Mouse (Mus musculus) heart, adult 8-10 months (tissue): ENCODE data around the gene Fbxl17. TPM values are rescaled to one million over a fixed set of nuclear protein-coding genes. Genes with fewer than 3 reads are reported as not detected.

ENCODE experiments used
- DNase-seq: peaks from one replicate; pipeline ENCODE4 v3.0.0; 2022; ENCODE audit warnings: low spot score
- total RNA-seq, 4 experiments: library from RNA; stranded (reverse); gene quantifications; 2 replicates each; pipeline ENCODE4 v1.2.4; 2022

The Fbxl17 gene
- total RNA-seq, 4 experiments from 2014 or later: 25.4 to 29.0 (median 28.2) TPM

DNA sequence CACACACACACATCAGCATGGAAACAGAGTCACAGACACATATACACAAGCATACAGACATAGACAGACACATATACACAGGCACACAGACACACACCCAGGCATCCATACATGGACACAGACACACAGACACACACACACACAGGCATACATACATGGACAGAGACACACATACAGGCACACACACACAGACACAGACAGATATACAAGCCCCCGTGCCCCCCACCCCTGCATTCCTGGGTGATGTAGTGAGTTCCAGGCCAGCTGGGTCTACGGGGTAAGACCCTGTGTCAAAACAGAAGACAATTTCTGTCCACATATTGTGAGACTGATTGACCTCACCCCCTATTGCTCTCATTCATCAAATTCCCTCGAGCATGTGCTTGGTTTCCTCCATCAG lies 332.6 kb downstream of the Fbxl17 start:
- DNase-seq: no peak

DNA sequence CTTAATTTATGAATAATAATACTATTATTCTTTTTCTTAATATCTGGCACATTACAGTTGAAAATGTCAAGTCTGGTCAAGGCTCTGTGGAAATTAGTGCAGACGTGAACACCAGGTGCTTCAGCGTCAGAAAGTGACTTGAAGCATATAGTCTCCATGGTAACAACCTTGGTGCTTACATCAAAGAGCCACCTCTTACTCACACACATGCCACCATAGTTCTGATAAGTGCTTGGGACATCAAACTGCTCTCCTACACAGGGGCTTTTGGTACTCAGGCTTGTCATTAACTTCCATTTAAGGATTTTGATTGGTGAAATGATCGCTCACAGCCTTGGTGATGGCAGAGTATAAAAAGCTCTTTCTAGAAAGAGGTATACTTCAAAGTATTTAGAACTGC lies 333.1 kb downstream of the Fbxl17 start:
- DNase-seq: no peak

DNA sequence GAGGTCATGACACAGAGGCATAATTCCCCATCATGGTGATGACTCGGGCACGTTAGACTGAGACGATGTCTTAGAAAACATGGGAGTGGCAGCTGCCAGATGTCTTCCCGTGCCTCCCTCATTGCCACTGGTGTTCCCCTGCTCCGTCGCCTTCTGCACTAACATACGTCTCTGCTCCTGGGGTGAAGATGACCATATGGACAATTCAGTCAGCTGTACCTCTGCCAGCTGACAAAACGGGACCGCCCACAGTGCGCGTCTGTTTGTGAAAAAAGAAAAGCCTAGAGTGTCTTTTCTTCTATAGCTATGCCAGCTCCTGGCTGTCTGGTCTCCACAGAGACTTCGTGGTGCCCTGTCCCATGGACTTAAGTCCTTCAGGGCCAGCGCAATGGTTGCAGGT lies 334.0 kb downstream of the Fbxl17 start:
- DNase-seq: no peak

DNA sequence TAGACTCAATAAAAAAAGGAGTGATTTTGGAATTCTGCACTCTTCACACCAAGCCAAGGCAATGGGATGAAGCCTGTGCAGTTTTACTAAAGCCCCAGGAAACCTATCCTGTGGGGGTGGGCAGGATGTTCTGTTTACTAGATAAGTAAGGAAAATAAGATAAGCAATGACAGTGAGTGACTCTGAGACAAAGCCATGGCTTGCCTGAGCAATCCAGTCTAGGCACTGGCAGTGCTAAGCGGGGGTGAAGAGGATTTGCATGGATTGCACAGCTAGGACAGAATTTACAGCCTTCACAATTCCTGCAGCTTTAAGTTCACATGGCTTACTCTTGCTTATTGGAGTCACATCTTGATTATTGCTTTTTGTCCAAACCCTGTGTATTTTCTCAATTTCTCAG lies 335.5 kb downstream of the Fbxl17 start:
- DNase-seq: no peak

DNA sequence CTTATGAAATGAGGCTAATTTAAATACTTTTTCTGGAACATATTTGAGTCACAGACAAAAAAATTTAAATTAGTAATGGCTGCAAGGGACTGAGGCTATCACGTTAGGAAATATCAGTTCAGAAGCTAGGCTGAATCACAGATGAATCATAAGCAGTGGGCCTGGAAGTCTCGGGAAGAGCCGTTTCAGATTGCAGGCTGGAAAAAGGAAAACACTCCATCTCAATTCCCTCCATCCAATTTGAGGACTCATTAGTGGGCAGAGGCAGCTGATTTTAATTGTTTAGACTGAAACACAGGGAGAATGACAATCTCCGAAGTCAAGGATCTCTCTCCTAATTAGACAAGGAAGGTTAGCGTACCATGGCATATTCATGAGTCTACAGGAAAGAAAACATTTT lies 337.9 kb downstream of the Fbxl17 start:
- DNase-seq: no peak

DNA sequence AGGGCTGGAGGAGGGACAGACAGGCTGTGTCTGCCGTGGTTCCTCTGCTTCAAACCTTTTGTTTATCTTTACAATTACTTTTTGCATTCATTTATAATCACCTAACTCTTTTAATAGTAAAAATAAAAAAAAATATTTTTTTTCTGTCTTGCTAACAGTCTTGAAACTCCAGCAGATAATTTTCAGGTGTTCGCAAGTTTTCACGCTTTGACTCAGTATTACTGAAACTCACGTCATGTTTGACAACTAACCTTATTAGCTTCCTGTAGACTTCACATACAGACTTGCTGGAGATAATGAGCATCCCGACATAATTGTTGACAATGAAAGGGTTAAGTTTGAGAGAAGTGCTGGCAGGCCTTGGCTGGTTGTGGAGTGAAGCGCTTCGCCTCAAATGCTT lies 340.6 kb downstream of the Fbxl17 start:
- no peak for DNase-seq

DNA sequence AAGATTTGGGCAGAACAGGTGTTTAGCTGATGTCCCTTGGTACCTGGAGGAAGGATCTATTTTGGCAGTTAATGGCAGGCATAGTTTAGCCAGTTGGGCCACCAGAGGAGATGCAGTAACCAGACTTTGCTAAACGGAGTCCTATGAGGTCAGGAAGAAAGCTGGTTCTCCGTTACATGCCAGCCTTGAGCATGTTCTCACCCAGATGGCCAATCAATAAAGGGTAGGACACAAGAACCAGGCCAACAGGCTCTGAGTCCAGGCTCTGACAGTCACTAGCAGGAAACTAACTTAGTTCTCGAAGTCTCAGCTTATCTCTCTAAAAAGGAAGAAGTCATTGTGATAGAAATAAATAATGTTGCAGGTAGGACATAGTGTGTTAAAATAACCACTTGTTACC lies 341.4 kb downstream of the Fbxl17 start:
- DNase-seq: peak; percentile 13

DNA sequence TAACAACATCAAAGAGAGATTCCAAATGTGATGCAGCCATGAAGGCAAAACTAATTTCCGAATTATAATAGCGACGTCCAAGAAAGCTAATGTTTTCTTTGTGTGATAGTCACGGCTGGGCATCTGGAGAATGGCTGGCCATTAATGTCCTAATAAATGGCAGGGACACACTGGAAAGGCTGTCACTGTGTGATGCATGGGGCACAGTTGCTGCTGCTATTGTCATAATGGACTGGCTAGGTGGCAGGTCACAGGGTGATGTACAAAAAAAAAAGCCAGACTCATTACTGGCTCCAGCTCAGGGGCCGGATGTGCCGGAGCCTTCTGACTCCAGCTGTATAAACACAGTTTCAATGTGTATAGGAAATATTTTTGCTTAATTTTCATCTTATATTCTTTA lies 341.9 kb downstream of the Fbxl17 start:
- DNase-seq: peak; percentile 12

DNA sequence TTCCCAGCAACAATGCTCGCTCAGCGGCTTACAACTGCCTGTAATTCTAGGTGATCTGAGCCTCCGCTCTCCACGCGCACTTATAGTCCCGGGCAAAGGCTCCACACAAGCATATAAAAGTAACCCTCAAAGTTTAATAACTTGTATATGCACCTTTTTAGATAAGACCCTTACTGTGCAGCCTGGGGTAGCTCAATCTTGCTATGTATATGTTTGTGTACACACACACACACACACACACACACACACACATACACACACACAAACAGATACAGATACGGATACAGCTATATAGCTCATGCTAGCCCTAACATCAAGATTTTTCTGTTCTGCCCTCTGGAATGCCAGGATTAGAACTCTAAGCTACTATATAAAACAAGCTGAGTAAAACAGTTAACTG lies 342.8 kb downstream of the Fbxl17 start:
- no peak for DNase-seq

DNA sequence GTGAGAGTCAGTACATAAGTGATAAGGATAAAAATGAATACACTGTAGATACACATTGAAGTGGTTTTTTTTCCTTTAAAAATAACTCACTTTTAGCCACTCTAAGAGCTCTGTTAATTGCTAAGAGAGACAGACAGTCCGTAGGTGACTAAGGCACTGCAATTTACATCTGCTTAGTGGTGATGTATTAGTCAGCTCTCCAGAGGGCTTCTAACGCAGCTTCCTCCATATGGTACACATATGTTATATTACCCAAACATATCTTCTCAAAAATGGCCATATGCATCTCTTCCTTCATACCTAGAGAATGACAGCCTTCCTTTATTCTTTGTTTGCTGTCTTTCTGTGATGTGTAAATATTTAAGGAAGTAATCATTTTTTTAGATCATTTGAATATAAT lies 353.3 kb downstream of the Fbxl17 start:
- DNase-seq: no peak

DNA sequence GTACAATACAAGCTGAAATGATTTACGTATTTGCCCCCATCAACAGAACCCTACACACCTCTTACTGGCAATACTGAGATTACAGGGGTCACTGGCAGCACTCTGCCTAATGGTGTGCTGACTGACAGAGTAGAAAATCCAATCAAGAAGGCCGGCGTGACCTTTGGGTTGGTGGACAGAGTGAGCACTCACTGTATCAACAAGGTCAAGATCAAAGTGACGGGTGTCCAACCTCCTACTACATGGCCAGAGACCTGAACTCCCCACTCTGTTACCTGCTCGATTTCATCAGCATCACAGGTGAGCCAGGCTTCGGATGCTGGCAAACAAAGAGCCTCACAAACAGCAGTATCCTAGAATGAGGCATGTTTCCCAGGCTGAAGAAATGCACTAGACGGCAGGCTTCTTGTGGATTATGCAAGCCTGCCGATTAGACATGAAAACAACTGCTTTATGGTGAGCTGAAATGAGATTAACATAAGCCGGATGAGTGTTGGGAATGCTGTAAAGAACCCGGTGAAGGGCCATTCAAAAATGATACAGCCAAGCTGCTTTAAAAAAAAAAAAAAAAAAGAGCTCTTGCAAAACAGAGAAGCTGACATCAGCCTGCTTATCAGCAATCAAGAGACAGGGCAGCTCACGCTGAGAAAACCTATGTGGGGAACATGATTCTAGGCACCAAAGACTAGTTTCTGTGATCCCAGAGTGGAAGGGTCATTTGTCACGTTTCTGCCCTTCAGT lies 353.9 kb downstream of the Fbxl17 start:
- no peak for DNase-seq

DNA sequence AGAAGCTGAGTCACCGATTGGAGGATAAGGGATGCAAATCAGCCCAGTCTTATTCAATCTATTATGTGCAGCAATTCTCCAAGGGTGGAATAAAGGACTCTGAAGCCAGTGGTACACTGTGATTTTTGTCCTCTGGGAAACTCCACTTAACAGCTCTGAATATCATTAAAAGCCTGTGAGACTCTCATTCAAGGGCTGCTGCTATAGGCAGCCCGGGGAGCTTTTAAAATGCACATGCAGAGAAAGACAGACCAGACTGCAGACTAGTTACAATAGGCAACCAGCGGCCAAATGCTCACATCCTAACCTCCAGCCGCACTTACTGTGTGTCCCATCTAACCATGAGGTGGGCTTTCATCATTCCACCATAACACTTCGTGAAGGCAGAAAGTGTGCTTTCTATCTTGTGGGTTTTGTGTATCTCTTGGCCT lies 354.5 kb downstream of the Fbxl17 start:
- no peak for DNase-seq

DNA sequence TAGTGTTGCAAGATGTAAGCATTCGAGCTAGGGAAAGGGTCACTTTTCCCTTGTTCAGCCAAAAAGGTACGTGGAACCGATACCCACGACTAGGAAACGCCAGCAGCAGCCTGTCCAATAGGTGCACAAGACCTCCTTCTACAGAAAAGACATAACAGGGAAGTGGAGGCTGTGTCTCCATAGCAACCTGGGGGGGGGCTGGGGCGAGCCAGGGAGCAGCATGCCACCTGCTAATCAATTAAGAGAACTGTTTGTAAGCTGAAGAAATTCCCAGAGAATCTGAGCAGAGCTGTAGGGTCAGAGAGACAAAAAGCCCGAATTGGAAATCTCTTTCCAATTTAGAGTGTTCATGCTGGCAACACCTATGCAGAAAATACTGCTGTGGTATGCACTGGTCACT lies 356.0 kb downstream of the Fbxl17 start:
- DNase-seq: no peak

DNA sequence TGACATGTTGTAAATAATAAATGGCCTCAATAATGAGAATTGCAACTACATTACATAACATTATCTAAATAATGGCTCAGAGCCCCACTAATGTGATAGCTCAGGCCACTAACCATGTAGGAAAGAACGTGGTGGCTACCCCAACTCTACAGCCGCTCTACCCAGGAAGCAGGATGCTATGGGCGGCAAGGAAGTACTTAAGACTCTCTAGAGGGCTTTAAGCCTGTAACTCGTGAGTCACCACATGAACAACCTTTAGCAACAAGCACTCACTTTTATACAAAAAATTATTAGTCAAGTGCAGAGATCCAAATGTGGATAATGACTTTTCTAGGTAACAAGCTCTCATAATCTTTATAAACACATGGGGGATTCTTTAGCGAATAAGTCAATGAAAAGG lies 365.0 kb downstream of the Fbxl17 start:
- no peak for DNase-seq

DNA sequence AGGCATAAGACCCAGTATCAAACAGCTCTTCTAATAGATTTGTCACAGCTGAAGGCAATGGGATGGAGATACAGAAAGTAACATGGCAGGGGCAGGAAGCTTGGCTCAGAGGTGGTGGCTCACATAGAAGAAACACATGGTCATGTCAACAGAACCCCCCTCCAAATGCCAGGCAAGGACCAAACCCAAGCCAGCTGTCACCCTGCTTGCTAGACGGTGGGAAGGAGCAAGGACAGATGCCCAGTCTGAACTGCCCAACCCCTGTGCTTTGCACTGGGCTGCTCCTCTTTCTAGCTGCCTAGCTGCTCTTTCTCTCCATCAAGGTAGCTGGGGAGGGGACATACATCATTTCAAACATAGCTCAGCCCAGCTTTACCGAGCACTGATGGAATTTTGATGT lies 377.4 kb downstream of the Fbxl17 start:
- DNase-seq: no peak

DNA sequence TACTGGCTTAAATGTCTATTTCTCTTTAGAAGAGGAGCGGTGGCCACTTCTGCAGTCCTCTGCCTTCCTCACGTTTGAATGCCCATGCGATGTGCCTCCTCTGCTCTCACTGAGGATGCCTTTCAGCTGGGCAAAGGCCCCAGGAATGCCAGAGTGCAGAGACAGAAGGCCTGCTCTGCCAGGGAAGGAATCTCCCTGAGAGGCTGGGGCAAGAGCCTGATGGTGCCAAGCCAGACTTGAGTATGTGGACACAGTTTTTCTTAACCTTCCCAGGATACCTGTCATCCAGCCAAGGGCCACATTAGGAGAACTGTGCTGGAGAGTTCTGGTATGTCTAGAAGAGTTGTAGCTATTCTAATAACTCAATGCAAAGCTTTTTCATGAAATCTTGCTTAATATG lies 380.1 kb downstream of the Fbxl17 start:
- no peak for DNase-seq

DNA sequence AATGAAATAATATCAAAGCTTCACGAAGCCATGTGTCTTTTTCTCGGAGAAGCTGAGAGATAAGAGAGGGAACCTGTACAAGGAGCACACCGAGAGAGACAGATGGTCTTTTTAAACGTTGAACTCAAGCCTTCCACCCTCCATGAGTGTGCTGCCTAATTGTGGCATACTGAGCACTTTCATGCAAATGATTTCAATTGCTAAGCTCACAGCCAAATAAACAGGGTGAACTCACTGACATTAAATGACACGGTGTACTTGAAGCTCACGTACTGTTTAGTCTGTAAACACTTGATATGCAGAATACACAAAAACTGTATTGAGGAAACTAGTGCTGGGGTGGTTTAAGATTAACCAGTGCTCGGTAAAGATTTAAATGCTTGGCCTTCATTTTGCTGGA lies 380.7 kb downstream of the Fbxl17 start:
- DNase-seq: no peak

DNA sequence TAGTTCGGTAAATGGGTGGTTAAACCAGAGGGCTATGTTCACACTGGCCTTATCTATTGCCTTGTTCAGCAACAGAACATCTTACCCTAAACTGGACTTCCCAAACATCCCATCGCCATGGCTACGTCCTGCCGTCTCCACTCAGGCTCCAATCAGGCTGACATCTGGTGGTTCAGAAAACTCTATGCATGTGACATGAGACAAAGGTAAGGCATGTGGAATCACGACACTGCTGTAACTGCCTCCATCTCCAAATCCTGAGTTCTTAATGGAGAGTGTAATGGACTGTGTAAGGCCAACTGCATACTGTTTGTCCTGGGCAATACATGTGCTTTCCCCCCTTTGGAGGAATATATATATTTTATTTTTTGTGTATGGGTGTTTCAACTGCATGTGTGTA lies 382.7 kb downstream of the Fbxl17 start:
- DNase-seq: no peak

DNA sequence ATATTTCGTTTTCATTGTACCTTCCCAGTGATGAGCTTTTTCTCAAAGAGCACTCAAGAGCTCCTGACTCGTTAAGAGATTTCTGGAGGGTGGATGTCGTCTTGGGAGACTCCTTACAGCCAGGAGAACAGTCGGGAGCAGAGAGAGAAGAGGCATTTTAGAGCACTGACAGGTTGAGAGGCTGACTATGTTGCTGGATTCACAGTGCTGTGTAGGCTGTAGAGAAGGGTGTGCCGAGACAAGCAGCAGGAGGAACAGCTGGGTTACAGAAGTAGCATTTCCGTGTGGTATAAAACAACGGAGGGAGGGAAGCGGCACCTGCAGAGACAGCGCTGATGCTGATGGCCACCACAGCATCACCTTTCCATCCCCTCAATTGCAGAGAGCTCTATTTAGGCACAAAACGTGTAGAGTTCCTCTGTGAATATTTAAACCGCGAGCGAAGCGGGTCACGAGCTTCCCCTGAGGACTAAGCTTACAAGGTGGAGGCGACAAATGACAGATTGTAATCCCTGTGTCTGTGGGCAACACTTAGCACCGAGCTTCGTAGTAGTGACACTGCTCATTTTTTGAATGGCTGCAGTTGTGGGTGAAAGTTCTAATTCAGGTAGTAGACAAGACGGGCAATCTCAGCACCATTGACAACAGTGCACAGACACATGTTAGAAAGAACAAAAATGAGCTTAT lies 385.3 kb downstream of the Fbxl17 start:
- DNase-seq: no peak

DNA sequence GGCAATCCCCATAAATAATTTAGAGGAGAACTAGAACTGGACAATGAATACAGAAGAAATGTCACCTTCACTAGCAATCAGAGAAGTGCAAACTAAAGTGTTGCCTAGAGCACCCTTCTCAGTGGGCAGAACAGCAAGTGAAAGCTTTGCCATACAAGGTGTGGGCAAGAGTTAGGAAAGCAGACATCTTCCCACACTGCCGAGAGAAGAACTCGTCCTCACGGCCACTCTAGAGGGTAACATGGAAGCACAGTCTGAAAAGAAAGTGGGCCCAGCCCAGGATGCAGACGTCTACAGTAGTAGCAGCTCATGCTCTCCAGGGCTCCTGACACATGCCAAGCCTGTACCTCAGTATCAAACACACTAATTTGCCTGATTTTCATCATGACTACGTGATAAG lies 387.0 kb downstream of the Fbxl17 start:
- no peak for DNase-seq

DNA sequence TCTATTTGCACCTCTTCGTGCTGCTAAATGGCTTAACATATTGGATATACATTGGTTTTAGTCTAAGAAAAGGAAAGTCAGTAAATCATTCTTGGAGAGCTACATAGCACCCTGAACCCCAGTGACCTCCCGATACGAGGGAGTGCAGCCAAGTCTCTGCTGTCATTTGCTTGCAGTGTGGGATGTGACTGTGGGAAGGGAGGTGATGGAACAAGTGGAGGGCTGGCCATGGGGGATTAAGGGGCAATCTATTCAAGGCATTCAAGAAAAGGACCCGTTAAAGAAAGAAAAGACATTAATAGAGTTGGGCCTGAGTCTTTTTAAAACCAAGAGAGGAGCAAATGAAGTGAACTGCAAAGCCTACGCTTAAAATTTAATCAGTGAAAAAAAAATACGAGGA lies 388.8 kb downstream of the Fbxl17 start:
- DNase-seq: no peak

DNA sequence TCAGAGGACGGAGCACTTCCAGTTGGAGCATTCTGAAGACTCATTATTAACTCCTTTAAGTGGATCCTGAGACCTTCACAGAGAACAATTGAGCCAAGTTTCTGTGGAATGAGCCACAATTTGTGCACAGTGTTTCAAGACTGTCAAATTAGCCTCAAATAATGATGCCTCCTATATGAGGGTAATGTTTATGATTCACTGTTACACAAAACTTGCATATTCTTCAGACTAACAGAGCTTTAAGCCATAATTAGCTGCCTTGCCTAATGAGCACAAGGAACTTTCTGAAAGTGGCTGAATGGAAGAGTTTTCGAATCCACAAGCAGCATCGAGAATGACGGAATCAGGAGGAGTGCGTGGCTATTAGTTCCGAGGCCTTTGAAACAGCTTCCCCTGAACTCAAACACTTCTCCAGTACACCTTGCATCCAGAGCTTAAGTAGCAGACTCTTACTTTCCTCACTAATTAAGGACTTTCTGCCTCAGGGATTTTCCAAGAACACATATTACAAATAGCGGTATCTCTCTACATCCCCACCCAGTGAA lies 389.5 kb downstream of the Fbxl17 start:
- no peak for DNase-seq

DNA sequence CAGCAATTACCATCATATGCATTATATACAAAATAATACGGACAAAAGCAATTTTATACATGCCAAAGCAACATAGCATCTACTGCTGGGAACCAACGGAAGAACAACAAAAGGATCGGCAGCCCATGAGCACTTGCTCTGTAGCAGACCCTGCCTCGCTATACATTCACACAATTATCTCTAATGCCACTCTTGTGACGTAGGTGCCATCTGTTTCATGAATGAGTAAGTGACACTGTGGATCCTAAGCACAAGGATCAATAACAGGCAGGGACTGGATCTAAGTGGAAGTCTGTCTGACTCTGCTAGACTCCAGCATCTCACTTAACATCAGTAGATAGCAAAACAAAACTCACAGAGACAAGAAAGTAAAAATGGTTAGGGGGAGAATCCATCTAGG lies 391.8 kb downstream of the Fbxl17 start:
- DNase-seq: no peak
